Mouse (Mus musculus): ENCODE results near the gene Tnfrsf4.

DNA sequence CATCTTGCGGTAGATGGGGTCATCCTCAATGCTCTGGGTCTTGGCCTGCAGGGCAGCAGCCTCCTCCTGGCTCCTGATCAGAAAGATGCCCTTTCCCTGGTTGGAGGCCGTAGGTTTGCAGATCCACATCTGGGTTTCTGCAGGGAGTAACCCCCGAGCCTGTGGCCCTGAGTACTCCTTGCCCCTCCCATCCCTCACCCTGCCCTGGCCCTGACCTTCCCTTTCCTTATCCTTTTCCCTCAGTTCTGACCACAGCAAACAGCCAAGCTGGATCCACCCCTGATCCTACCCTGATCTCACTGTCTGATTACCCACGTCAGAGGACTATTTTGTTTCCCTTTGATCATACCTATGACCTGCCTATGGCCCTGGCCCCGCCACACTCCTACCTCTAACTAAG lies 31.1 kb downstream of the Tnfrsf4 start:
- TF ChIP-seq CTCF (IDR thresholded peaks at IDR 0.05; ENCODE audit: control insufficient read depth, insufficient read depth, low read length) (0 out of 2 replicates have a peak, but pooled peaks have one; percentile 0), POLR2A (IDR thresholded peaks at IDR 0.05; ENCODE audit: borderline replicate concordance, control insufficient read depth, low read depth, low read length) (no peak)
